Mouse (Mus musculus) left cerebral cortex, adult 11 months (tissue): Measurements from ENCODE around the gene Neurl1b.

ENCODE experiments used
- DNase-seq: peaks from one replicate; pipeline ENCODE4 v3.0.0; 2022; ENCODE audit warnings: low spot score

The Neurl1b gene

DNA sequence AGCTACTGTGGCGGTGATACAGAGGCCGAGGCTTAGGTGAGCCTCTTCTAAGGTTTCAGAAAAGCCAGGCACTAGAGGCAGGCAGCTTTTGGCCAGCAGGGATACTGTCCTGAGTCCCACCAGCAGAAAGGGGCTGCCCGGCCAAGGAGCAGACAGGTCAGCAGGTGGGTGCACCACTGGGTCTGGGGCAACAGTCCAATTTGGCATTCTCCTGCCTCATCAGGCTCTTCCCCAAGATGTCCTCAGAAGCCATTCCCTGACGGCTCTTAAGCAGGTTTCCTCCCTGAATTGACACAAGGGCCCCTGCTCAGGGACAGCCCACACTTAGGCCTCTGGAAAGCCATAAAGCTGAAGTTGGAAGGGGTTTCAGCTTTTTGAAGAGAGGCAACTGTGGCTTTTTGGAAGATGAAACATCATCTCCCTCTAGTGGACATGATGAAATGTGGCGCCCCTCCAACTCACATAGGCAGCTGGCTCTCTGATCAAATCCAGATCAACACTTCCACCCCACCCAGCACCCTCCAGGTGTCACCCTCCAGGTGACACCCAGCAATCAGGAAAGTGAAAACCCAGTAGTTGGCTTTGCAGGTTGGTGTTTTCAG lies 37.8 kb downstream of the Neurl1b start:
- DNase-seq, result peak; percentile 53

DNA sequence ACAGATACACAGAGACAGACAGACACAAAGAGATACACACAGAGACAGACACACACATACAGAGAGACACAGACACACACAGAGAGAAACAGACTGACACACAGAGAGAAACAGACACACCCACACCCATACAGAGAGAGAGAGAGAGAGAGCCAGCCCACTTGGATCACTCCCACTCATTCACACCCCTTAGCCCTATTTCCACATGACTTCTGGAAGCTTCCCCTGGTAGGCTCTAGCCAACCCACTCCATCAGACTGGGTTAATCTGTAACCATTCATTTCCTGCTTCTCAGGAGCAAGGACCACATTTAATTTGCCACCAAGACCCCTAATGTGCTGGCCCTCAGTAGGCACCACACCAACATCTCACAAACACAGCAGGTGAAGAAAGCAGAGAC lies 42.9 kb downstream of the Neurl1b start:
- DNase-seq, result no peak

- no peak for DNase-seq
Observed at GRCm38 (mm10) chr17:26458049-26458448, 43.4 kb downstream of the Neurl1b start.

DNA sequence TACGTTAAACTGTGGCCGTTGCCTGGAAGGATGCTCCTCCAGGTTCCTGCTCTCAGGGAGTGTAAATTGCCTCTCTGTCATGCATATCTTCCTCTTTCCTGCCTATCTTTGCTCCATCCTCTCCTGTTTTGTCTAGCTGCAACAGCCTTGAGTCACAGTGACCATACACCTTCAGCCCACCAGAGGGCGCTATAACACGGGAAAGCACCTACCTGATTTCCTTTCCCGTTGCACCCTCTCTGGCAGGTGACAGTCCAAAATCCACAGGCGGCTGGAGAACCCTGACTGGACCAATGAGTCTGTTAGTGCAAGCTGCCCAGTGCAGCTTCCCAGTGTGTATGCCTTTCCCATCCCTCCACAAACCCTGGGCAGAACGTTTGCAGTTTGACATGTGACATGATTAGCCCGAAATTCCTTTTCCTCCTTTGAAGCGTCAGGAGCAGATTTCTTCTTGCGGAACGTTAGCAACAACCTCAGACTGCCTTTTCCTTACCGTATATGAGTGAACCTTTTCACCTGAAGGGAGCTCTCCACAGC lies 48.1 kb downstream of the Neurl1b start:
- DNase-seq, result peak; percentile 57

GRCm38 (mm10) chr17:26463432-26463831 lies 48.8 kb downstream of the Neurl1b start:
- no peak for DNase-seq

GRCm38 (mm10) chr17:26463984-26464383 lies 49.4 kb downstream of the Neurl1b start:
- DNase-seq, result no peak

DNA sequence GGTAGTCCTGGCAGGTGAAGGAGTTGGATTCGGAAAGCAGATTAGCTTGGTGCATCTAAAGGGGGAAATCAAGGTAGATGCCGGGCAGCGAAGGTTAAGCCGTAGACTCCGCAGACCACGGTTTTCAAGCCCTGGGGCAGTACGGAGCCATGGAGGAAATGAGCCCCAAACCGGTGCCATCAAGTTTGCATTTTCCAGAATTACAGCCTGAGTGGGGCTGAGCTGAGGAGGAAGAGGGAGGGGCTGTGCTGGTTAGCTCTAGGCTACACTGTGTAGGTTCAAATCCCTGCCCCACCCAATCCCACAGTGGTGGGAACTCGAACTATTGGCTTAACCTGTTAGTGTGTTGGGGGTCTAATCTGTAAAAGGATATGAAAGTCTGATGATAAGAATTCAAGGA lies 49.9 kb downstream of the Neurl1b start:
- DNase-seq, result no peak

DNA sequence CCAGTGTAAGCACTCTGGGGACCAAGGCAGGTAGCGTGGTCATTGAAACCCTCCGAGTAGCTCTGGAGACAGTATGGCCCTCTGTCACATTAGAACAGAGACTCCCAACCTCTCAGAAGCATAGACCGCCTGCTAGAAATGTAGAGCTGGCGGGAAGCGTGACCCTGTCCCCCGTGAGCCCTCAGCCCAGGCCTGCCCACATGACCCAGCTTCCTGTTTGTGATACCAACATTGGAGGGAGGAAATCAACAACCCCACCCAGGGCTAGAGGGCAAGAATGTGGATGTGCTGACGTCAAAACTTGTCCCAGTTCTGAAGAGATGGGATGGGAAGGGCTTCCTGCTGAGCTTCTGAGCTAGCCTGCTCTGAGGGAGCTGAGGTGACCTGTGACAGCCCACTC lies 50.3 kb downstream of the Neurl1b start:
- DNase-seq, result no peak

DNA sequence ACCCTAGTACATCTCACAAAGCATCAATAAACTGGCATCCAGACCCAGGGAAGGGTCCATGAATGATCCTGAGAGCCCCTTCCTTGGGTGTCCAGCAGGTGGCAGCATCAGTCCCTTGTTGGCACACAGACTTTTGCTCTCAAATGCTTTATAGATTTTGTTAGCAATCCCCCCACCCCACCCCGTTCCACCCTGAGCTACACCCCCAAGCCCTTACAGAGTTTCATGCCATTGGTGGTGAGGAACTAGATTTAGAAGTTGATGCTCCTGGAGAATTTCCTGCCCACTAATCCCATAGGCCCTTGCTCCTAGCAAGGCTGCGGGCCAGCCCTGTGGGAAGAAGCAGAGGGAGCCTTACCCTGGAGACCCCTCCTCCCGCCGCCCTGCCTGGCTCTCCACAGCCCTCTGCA lies 52.1 kb downstream of the Neurl1b start:
- peak; percentile 46 for DNase-seq

- no peak for DNase-seq
Observed at GRCm38 (mm10) chr17:26467619-26468018, 53.0 kb downstream of the Neurl1b start.

DNA sequence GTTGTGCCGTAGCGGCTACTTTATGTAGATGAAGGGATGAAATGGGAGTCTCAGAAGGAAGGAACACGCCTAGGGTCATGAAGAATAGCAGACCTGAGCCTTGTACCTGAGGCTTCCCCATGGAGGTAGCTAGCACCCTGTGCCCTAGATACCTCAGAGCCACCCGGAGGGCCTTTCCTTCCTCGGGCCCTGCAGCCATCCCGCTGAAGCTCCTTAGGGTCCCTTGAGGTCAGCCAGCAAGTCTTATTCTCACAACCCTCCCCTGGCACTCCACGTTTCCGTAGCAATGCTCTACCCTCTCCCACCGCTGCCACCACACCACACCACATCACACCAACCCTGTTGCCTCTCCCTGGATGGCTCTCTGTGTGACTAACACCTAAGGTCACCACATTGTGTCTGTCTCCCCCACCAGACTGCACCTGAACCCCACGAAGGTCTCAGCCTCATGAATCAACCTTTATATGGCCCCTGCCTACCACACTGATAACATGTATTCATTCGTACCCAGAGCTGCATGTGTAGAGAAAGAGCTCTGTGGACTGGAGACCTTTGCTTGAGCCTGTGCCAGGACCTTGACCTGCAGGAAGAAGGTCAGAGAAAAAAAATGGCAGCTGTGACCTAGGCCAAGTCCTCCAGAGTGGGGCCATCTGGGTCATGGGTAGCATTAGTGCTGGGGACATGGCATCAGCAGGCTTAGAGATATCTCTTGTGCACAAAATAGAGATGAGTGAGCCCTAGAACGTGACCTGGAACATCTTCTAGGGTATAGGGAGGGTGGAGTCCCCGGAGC lies 53.7 kb downstream of the Neurl1b start:
- no peak for DNase-seq

DNA sequence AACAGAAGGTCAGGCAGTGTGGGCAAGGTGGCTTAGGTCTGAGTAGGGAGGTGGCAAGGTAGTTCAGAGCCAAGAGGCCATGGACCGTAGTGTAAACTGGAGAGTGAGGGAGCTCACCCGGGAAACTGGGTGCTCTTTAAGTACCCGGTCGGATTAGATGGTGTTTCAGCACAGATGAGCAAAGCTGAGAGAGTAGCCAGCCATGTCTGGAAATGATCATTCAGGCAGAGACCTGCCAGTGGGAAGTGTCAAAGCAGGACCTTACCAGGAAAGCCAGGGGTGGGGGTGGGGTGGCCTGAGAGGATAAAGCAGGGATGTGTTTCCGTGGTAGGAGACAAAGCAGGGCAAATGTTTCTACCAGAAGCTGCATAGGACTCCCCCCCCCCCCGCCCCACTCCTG lies 62.2 kb downstream of the Neurl1b start:
- DNase-seq, result no peak

DNA sequence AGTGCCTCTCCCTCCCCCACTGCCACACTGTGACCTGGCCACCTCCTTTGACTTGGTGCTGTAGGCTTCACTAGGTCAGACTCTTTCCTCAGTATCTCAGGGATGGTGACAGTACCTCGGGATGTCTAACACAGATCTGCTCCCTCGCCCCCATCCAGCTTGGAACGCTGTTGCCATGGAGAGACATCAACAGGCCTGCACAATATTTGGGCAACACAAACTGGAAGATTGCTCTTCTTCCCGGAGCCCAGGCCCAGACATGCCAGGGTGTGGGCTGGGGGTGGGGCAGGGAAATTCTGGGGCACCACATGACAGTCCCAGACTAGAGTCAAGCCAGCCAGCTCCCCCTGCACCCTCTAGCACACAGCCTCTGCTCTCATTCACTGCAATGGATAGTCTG lies 64.0 kb downstream of the Neurl1b start:
- no peak for DNase-seq

DNA sequence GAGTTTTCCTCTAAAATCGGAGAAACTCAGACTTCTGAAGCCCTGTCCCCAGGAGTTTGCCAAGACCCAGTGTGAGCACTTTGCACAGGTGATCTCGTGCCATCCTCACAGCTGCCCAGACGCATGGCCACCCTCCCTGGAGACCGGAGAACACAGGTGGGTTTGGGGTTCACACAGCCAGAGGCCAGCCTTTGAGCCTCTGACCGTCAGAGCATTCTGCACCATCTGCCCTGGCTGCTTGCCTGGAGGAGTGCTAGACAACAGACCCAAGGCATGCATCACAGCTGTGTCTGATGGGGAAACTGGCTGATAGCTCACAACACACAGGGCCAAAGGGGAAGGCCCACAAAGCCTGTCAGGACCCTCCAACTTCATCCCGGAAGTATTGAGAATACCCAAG lies 65.0 kb downstream of the Neurl1b start:
- no peak for DNase-seq

DNA sequence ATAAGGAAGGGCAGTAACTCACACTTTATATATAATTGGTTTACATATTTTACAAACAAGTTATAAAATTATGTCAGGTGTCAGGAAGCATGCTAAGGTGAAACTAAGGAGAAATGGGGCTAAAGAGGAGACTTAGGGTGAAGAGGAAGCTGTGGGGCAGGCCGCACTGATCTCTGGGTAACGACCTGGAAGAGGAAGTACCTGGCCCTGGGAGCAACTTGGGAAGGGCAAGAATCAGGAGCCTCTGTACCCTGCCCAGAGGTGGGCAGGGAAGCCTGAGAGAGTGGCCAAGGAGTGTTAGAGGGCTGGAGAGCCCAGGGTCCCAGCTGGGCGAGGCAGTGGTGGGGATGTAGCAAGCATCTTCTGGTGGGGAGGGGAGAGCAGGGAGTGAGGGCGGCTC lies 66.3 kb downstream of the Neurl1b start:
- DNase-seq, result no peak

DNA sequence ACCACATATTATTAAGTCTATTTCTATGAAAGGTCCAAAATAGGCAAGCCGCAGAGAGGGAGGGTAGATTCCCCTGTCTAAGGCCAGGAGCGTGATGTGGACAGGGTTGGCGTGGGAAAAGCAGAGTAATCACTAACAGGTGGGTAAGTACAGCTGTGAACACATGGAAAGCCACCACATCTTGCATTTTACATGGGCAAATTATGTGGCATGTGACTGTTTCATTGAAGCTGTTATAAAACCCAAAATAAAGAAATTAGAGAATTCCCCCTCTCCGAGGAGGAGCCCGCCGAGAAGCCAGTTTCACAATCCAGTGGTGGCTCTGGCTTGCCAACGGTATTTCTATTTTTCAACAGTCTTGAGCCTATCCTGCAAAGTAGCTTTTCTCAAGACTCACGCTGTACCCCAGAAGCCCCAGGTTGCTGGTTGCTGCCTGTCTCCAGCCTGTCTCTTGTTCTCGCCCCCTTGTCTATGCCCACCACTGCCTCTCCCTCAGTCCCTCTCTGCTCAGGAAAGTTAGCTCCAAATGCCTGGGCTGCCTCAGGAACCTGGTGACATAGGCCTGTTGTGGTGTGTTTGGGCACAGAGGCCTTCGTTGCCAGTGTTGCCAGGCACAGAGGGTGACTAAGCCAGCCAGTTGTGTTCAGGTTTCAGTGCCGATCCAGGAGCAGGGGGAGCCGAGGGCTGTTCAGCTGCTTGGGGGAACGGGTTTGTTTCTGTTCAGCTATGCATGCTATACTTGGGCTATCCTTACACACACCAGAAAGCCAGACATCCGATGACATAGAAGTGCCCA lies 70.2 kb downstream of the Neurl1b start:
- no peak for DNase-seq

DNA sequence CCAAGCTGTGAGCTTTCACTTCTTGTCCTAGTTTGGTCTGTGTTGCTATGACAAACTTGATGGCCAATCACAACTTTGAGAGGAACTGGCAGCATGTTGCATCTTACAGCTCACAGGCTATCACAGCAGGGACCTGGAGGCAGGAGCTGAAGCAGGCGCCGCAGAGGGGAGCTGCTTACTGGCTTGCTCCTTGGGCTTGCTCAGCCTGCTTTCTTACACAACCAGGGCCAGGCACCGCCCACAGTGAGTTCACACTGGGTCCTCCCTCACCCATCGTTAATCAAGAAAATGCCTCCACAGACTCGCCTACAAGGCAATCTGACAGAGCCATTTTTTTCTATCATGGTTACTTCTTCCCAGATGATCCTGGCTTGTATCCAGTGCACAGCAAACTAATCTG lies 72.6 kb downstream of the Neurl1b start:
- DNase-seq, result no peak

GRCm38 (mm10) chr17:26487917-26488316 lies 73.3 kb downstream of the Neurl1b start:
- no peak for DNase-seq

DNA sequence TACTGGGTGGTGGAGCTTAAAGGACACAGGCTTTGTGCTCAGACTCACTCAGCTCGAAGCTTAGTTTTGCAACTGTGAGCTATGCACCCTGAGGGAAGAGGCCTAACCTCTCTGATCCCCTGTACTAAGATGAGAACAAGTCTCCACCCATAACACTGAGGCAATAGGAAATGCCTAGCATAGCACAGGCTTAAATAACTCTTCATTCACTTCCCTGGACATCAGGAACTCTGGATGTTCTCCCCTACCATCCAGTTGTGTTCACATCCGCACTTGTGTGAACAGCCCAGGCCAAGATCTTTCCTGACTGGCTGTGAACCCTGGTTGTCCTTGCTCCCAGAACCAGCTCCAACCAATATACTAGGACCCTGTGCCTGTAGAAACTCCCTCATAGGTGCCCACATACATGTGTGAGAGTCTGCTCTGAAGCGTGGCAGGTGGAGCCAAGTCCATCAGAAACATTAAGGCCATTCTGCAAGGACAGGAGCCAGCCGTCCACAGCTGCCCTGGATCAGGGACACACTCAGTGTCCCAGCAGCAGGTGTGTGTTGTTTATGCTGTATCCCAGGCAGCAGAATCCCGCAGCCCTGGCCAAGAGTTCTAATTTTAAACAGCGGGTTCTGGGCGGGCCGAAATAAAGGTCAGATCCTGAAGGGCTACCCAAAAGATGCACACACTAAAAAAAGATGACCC lies 74.2 kb downstream of the Neurl1b start:
- DNase-seq, result no peak

- DNase-seq, result no peak
Observed at GRCm38 (mm10) chr17:26490072-26490471, 75.4 kb downstream of the Neurl1b start.

- DNase-seq, result no peak
Observed at GRCm38 (mm10) chr17:26490910-26491309, 76.3 kb downstream of the Neurl1b start.

DNA sequence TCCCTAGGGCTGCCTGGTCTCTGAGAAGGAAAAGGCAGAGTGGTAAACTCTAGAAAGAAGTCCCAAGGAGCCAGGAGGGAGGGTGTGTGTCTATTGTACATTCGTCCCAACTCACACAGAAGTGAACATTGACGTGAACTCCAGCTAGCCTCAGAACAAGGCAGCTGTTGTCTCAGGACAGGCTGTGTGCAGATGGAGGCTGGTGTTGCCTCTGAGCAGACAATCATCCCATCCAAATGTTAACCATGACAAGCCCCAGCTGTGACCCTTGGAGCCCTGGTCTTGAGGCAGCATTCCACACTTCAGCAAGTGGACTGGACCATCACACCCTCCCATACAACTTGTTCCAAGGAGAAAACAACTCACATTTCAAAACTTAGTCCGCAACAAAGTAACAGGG lies 77.6 kb downstream of the Neurl1b start:
- no peak for DNase-seq
